Mouse (Mus musculus): Measurements from ENCODE around the gene Uchl4.

DNA sequence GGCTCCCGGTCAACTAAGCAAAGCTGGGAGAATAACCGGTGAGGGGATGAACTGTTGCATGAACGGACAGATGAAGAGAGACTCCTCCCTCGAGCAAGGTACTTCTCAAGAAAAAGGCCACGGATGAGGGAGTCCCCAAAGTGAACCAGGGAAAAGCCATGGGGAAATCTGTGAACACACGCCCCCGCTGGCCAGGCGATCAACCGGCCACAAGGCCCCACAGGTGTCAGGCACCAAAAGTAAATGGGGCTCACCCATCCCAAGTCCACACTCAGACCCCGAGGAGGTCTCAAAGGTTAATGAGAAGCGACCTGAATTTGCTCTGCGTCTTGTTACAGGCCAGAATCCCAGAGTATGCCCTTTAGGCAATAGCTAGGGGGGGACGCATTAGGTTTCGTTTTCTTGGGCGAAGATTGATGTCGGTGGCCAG is 17.6 kb downstream of the Uchl4 start:
- TF ChIP-seq CTCF (IDR thresholded peaks at IDR 0.05; ENCODE audit: borderline replicate concordance, insufficient read depth, low read depth, low read length) (no peak), POLR2A (IDR thresholded peaks at IDR 0.05; ENCODE audit: borderline replicate concordance, insufficient read depth, low read length) (no peak)
